Mouse (Mus musculus) heart, embryonic 13.5 days (tissue): ENCODE results near the gene Lin9. TPM values are rescaled to one million over a fixed set of nuclear protein-coding genes. Genes with fewer than 3 reads are reported as not detected.
A peak's percentile ranks its signal among the peaks of the same experiment; 100 is the strongest.
"Not testable (repeated sequence)": the region's sequence is repeated elsewhere in the genome, so short reads cannot be mapped to it uniquely, and the experiment has no call there.

Source experiments
- ATAC-seq: fragments of 200-750 bp; cut with Nextera tagmentation; 2 replicates; pipeline ENCODE4 v1.8.0; 2017; ENCODE audit warnings: moderate TSS enrichment; ENCODE audit not compliant: insufficient number of reproducible peaks, low FRiP score, low TSS enrichment; ENCODE audit errors: extremely low read depth
- H3K27ac ChIP-seq: fragments of 300-500 bp; sonication (generic); replicated peaks from 2 replicates; pipeline ENCODE4 v1.5.1; 2015; ENCODE audit warnings: moderate library complexity, mild to moderate bottlenecking, inconsistent platforms
- H3K27me3 ChIP-seq: fragments of 300-500 bp; sonication (generic); replicated peaks from 2 replicates; pipeline ENCODE4 v1.6.1; 2015; ENCODE audit warnings: mild to moderate bottlenecking, inconsistent platforms
- H3K36me3 ChIP-seq: fragments of 300-500 bp; sonication (generic); 2 replicates; pipeline ENCODE4 v1.6.1; 2015; ENCODE audit warnings: mild to moderate bottlenecking, inconsistent platforms
- H3K4me1 ChIP-seq: fragments of 300-500 bp; sonication (generic); 2 replicates; pipeline ENCODE4 v1.6.1; 2015; ENCODE audit warnings: inconsistent platforms
- H3K4me2 ChIP-seq: fragments of 300-500 bp; sonication (generic); 2 replicates; pipeline ENCODE4 v1.6.1; 2015; ENCODE audit warnings: inconsistent platforms, mild to moderate bottlenecking, moderate library complexity
- H3K4me3 ChIP-seq: fragments of 300-500 bp; sonication (generic); 2 replicates; pipeline ENCODE4 v1.5.1; 2015; ENCODE audit warnings: moderate library complexity, mild to moderate bottlenecking, inconsistent platforms
- H3K9ac ChIP-seq: fragments of 300-500 bp; sonication (generic); 2 replicates; pipeline ENCODE4 v1.6.1; 2015; ENCODE audit warnings: inconsistent platforms, mild to moderate bottlenecking, moderate library complexity
- H3K9me3 ChIP-seq: fragments of 300-500 bp; sonication (generic); 2 replicates; pipeline ENCODE4 v1.6.1; 2016; ENCODE audit warnings: inconsistent platforms
- WGBS: fragments of 180-500 bp; shearing (Covaris S2); methylation state at CpG from one replicate; pipeline ENCODE4 v1.1.7; 2015; ENCODE audit warnings: mixed read lengths; 5-methylcytosine and 5-hydroxymethylcytosine counted together
- polyA plus RNA-seq: library from polyadenylated mRNA; unstranded; fragments of >200 nt; fragmentation: Nextera tagmentation; extraction: Ambion mirVana; gene quantifications from 2 replicates; pipeline ENCODE4 v1.2.1, GENCODE M21; 2015

Gene Lin9
- 12.1 and 14.4 TPM in 2 replicates for polyA plus RNA-seq

- H3K4me2 ChIP-seq, result peak within 1 kb of the TSS; percentile 83
Observed at GRCm38 (mm10) chr1:180641137-180641517, at the start of gene Lin9. TSS of gene Lin9 (plus strand) at chr1:180641150.

DNA sequence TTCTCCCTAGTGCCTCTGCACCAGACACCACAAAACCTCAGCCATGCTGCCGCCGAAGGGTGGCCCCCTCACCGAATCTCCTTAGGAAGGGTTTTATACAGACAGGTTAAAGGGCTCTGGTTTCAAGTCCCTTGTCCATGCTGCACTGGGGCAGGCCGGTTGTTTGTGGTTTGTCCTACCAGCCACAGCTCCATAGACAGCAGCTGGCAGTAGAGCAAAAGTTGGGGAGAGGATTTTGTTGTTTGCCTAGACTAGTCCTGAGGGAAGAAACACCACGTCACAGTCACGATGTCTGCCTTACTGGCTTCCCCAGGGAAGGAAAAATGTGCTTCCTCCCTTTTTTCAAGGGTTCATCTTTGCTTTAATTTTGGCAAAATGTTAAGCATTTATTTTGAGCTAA, 40.4 kb upstream of the Lin9 start:
- H3K4me3 ChIP-seq, result no peak overlapping the region
- H3K36me3 ChIP-seq, result peaks cover 80% of the 10 kb centered on the region
- no peaks in the 10 kb centered on the region for H3K27me3 ChIP-seq
- H3K9ac ChIP-seq, result no peak overlapping the region
- H3K4me1 ChIP-seq, result peaks cover 17% of the 10 kb centered on the region
- H3K9me3 ChIP-seq, result no peaks in the 10 kb centered on the region
- no peak overlapping the region for H3K27ac ChIP-seq
- H3K4me2 ChIP-seq, result no peak overlapping the region
- no peak for ATAC-seq
- 90% methylated on average over 6 of the region's 6 CpGs for WGBS

More at GRCm38 (mm10) chr1:180641137-180641517, at the start of gene Lin9:
- Histone ChIP-seq H3K27me3 (no peaks in the 10 kb centered on the region), H3K9ac (peak within 1 kb of the TSS; percentile 97), H3K9me3 (no peaks in the 10 kb centered on the region), H3K36me3 (peaks cover 6% of the 10 kb centered on the region; the same call in 1 of the 2 replicates), H3K27ac (peak within 1 kb of the TSS; percentile 92), H3K4me1 (peaks cover 30% of the 10 kb centered on the region), H3K4me3 (peak within 1 kb of the TSS; percentile 81)
- peak; percentile 83 for ATAC-seq
- WGBS, result under 1% methylated on average over 46 of the region's 47 CpGs

DNA sequence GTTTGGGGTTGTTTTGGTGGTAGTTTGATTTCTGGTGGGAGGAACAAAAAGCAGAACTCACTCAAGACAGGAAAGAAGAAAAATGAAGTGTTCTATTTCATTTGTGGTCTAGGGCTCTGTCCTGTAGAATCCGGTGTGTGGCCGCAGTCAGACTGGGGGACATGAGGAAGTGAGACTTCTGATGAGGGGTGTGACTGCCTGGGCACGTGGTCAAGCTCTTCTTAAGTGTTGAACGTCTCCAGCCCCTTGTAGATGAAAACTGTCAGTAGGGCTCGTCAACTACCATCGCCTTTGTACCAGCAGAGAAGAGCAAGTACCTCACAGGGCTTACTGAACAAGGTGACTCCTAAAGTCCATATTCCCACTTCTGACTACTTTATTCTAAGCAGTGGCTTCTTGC, 39.1 kb upstream of the Lin9 start:
- H3K4me1 ChIP-seq, result peaks cover 22% of the 10 kb centered on the region
- H3K27ac ChIP-seq, result no peak overlapping the region
- WGBS, result 75% methylated on average over 6 of the region's 6 CpGs
- H3K4me2 ChIP-seq, result no peak overlapping the region
- no peak for ATAC-seq
- H3K9ac ChIP-seq, result no peak overlapping the region
- no peak overlapping the region for H3K4me3 ChIP-seq
- no peaks in the 10 kb centered on the region for H3K9me3 ChIP-seq
- no peaks in the 10 kb centered on the region for H3K27me3 ChIP-seq
- H3K36me3 ChIP-seq, result peaks cover 68% of the 10 kb centered on the region

DNA sequence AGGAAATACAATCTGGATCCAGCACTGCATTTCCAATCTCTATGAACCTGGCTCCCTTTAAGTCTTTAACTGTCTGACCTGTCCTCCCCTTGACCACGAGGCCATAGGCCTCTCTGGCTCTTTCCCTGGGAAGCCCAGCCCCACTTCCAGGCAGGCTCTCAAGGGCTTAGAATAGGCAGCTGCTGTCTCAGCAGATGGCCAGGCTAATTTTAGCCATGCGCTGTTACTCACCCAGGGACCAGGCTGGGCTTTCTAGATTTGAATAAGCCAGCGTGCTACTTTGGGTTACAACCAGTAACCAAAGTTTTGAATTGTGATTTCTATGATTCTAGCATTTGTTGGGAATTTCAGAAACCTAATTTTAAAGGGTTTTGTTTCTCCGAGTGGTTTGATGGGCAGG, 36.4 kb upstream of the Lin9 start:
- Histone ChIP-seq H3K4me3 (no peak overlapping the region), H3K36me3 (peaks cover 40% of the 10 kb centered on the region), H3K9me3 (no peaks in the 10 kb centered on the region), H3K4me2 (peak overlapping the region; percentile 13; the same call in 1 of the 2 replicates), H3K27ac (peak overlapping the region; percentile 80), H3K9ac (no peak overlapping the region), H3K27me3 (no peaks in the 10 kb centered on the region), H3K4me1 (peaks cover 29% of the 10 kb centered on the region)
- 34% methylated on average over 4 of the region's 4 CpGs for WGBS
- peak; percentile 44; the same call in 1 of the 2 replicates for ATAC-seq

DNA sequence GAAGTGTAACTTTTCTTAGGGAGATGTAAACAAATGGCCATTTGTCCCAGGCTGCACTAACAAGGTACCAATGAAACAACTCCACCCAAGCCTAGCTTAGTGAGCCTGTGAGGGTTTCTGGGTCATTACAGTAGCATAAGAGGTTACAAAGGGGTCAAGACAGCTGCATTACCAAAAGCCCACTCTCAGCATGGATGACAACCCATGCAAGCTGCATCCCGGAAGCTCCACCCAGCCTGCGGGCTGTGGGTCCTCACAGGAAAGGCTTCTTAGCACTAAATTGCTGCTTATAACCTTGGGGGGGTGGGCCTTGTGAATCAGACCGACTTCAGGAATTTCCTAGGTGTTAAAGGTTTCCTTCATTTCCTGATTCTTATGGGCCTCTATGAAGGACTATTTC, 34.8 kb upstream of the Lin9 start:
- no peaks in the 10 kb centered on the region for H3K27me3 ChIP-seq
- peaks cover 25% of the 10 kb centered on the region for H3K36me3 ChIP-seq
- H3K4me3 ChIP-seq, result no peak overlapping the region
- no peak overlapping the region for H3K9ac ChIP-seq
- peaks cover 29% of the 10 kb centered on the region for H3K4me1 ChIP-seq
- 35% methylated on average over 3 of the region's 3 CpGs for WGBS
- H3K4me2 ChIP-seq, result no peak overlapping the region
- ATAC-seq, result no peak
- H3K27ac ChIP-seq, result no peak overlapping the region
- no peaks in the 10 kb centered on the region for H3K9me3 ChIP-seq

GRCm38 (mm10) chr1:180606796-180607577, 34.0 kb upstream of the Lin9 start:
- Histone ChIP-seq H3K9me3 (peaks cover 6% of the 10 kb centered on the region), H3K4me1 (peaks cover 29% of the 10 kb centered on the region), H3K36me3 (peaks cover 16% of the 10 kb centered on the region), H3K9ac (no peak overlapping the region), H3K27ac (peak overlapping the region; percentile 46), H3K27me3 (no peaks in the 10 kb centered on the region), H3K4me2 (no peak overlapping the region), H3K4me3 (no peak overlapping the region)
- WGBS, result 55% methylated on average over 10 of the region's 10 CpGs
- no peak for ATAC-seq

DNA sequence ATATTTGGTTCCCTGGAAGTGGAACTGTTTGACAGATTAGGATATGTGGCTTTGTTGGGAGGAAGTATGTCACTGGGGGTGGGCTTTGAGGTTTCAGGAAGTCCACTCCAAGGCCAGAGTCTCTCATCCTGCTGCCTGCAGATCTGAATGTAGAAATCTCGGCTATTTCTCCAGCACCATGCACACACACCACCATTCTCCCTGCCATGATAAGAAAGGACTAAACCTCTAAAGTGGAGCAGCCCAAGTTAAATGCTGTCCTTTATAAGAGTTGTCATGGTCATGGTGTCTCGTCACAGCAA, 33.4 kb upstream of the Lin9 start:
- Histone ChIP-seq H3K9me3 (peaks cover 6% of the 10 kb centered on the region), H3K4me1 (peaks cover 29% of the 10 kb centered on the region), H3K27ac (peak overlapping the region; percentile 46; the same call in 1 of the 2 replicates), H3K9ac (no peak overlapping the region), H3K4me3 (no peak overlapping the region), H3K27me3 (no peaks in the 10 kb centered on the region), H3K4me2 (no peak overlapping the region), H3K36me3 (peaks cover 10% of the 10 kb centered on the region)
- WGBS, result 72% methylated on average over 2 of the region's 2 CpGs
- ATAC-seq, result no peak

GRCm38 (mm10) chr1:180611842-180612241, 29.1 kb upstream of the Lin9 start:
- not testable (repeated sequence) for H3K4me3 ChIP-seq, H3K27ac ChIP-seq, H3K9ac ChIP-seq, H3K27me3 ChIP-seq, H3K4me2 ChIP-seq, H3K9me3 ChIP-seq, H3K36me3 ChIP-seq, H3K4me1 ChIP-seq, ATAC-seq
- 91% methylated on average over 11 of the region's 14 CpGs for WGBS

GRCm38 (mm10) chr1:180616762-180617161, 24.2 kb upstream of the Lin9 start:
- Histone ChIP-seq H3K27ac (no peak overlapping the region), H3K4me1 (no peaks in the 10 kb centered on the region), H3K4me3 (no peak overlapping the region), H3K36me3 (no peaks in the 10 kb centered on the region), H3K9ac (no peak overlapping the region), H3K27me3 (no peaks in the 10 kb centered on the region), H3K9me3 (peaks cover 2% of the 10 kb centered on the region), H3K4me2 (no peak overlapping the region)
- no peak for ATAC-seq
- WGBS, result 92% methylated on average over 3 of the region's 3 CpGs

DNA sequence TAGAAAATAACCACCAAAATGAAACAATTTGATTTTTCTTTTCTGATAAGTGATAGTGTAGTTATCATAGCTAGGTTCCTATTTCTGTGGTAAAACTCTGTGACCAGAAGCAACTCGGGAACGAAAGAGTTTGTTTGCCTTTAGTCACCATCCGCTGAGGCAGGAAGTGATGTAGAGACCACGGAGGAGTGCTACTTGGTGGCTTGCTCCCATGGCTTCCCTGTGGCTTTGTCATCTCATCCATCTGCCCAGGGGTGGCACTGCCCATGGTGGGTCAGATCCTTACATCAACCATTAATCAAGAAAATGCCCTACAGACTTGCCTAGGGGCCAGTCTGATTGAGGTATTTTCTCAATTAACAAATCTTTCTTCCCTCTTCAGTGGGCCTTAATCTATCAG, 18.6 kb upstream of the Lin9 start:
- Histone ChIP-seq H3K4me1 (peaks cover 17% of the 10 kb centered on the region), H3K27ac (no peak overlapping the region), H3K27me3 (no peaks in the 10 kb centered on the region), H3K36me3 (no peaks in the 10 kb centered on the region), H3K4me3 (no peak overlapping the region), H3K9ac (no peak overlapping the region), H3K4me2 (no peak overlapping the region), H3K9me3 (peaks cover 7% of the 10 kb centered on the region)
- ATAC-seq, result no peak
- WGBS, result 82% methylated on average over 4 of the region's 4 CpGs

GRCm38 (mm10) chr1:180623911-180624310, 17.0 kb upstream of the Lin9 start:
- Histone ChIP-seq H3K27ac (no peak overlapping the region), H3K9me3 (peaks cover 7% of the 10 kb centered on the region), H3K36me3 (no peaks in the 10 kb centered on the region), H3K4me3 (no peak overlapping the region), H3K4me1 (peaks cover 24% of the 10 kb centered on the region), H3K4me2 (no peak overlapping the region), H3K27me3 (no peaks in the 10 kb centered on the region), H3K9ac (no peak overlapping the region)
- ATAC-seq, result no peak
- 85% methylated on average over 2 of the region's 2 CpGs for WGBS

DNA sequence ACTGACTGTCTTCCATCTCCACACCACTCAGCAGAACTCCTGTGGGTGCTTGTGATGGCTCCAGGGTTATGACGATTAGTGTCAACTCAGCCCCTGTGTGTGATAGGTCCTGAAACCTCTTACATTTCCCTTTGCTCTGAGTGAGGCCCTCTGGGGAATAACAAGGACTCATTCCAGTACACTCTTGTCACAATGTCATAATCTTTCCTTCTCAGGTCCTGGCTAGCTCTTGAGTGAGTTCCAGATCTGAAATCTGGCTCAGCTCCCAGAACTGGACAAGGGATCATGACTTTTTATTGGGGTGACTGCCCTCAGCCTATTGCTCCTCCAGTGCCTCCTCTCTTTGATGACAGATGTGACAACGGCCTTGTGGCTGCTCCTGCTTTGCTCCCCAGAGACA, 14.8 kb upstream of the Lin9 start:
- H3K4me1 ChIP-seq, result peaks cover 24% of the 10 kb centered on the region
- 18% methylated on average over 2 of the region's 2 CpGs for WGBS
- H3K4me2 ChIP-seq, result no peak overlapping the region
- H3K9ac ChIP-seq, result no peak overlapping the region
- H3K9me3 ChIP-seq, result peaks cover 7% of the 10 kb centered on the region
- 0 out of 2 replicates have a peak, but pooled peaks have one; percentile 55 for ATAC-seq
- H3K27me3 ChIP-seq, result no peaks in the 10 kb centered on the region
- no peaks in the 10 kb centered on the region for H3K36me3 ChIP-seq
- H3K4me3 ChIP-seq, result no peak overlapping the region
- H3K27ac ChIP-seq, result peak overlapping the region; percentile 81
